Mouse (Mus musculus) G1E (cell line): ENCODE results near the gene Cox6b1.

Experiments used
- CTCF ChIP-seq: IDR thresholded peaks from 2 replicates; pipeline ENCODE4 v1.5.1; 2012; ENCODE audit warnings: low read depth, low read length, inconsistent platforms, mixed read lengths
- GATA1 ChIP-seq: IDR thresholded peaks from 2 replicates; pipeline ENCODE4 v1.6.1; 2012; ENCODE audit warnings: borderline replicate concordance, low read length, inconsistent platforms, mixed read lengths
- GATA2 ChIP-seq: IDR thresholded peaks from 2 replicates; pipeline ENCODE4 v1.6.1; 2012; ENCODE audit warnings: low read depth, low read length, inconsistent platforms, borderline replicate concordance
- POLR2AphosphoS5 ChIP-seq: IDR thresholded peaks from 2 replicates; pipeline ENCODE4 v1.6.1; 2012; ENCODE audit warnings: low read depth, low read length, inconsistent platforms; ENCODE audit not compliant: insufficient replicate concordance
- TAL1 ChIP-seq: conservative IDR thresholded peaks from 2 replicates; pipeline ENCODE4 v1.6.1; 2012; ENCODE audit warnings: low read depth, low read length, inconsistent platforms, mixed read lengths

DNA sequence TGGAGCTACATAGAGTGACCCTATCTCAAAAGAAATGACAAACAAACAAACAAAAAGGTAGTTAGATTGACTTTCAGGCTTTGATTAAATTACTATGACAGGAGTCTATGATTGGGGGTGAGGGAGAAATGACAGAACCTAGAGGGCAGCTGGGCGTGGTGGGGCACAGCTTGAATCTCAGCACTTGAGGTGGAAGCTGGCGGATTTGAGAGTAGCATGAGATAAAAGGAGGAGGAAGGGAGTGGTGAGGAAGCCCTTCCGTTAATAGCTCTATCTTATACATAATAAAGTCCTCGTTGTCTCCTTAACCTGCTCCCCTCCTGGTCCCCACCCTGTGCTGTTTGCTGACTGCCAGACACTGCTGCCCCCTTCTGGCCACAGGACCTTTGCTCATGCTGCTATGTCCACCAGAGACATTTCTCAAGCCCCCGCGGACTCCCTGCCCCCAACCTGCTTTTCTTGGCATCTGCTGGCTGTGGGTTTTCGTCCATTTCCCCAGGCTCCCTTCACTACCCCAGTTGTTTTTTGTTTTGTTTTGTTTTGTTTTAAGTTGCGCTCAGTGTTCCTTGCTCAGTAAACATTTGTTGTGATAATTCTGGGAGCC, 18.1 kb downstream of the Cox6b1 start:
- TF ChIP-seq CTCF (no peak; the same call in 1 of the 2 replicates), POLR2AphosphoS5 (no peak), GATA1 (no peak), TAL1 (no peak), GATA2 (no peak)
